Mouse (Mus musculus) hindbrain, embryonic 15.5 days (tissue): ENCODE data around the gene Dchs2. TPM values are rescaled to one million over a fixed set of nuclear protein-coding genes. Genes with fewer than 3 reads are reported as not detected.

Experiments used
- ATAC-seq: fragments of 200-750 bp; cut with Nextera tagmentation; 2 replicates; pipeline ENCODE4 v1.8.0; 2017; ENCODE audit warnings: low read depth, moderate number of reproducible peaks, moderate TSS enrichment; ENCODE audit not compliant: low FRiP score
- H3K27ac ChIP-seq: fragments of 300-500 bp; sonication (generic); replicated peaks from 2 replicates; pipeline ENCODE4 v1.5.1; 2015; ENCODE audit warnings: mild to moderate bottlenecking, inconsistent platforms
- H3K27me3 ChIP-seq: fragments of 300-500 bp; sonication (generic); 2 replicates; pipeline ENCODE4 v1.6.1; 2015; ENCODE audit warnings: control low read depth, inconsistent platforms
- H3K36me3 ChIP-seq: fragments of 300-500 bp; sonication (generic); 2 replicates; pipeline ENCODE4 v1.6.1; 2015; ENCODE audit warnings: control low read depth, inconsistent platforms
- H3K4me1 ChIP-seq: fragments of 300-500 bp; sonication (generic); replicated peaks from 2 replicates; pipeline ENCODE4 v1.6.1; 2015; ENCODE audit warnings: control low read depth, inconsistent platforms
- H3K4me2 ChIP-seq: fragments of 300-500 bp; sonication (generic); 2 replicates; pipeline ENCODE4 v1.6.1; 2015; ENCODE audit warnings: moderate library complexity, mild to moderate bottlenecking, inconsistent platforms
- H3K4me3 ChIP-seq: fragments of 300-500 bp; sonication (generic); 2 replicates; pipeline ENCODE4 v1.5.1; 2015; ENCODE audit warnings: mild to moderate bottlenecking, inconsistent platforms
- H3K9ac ChIP-seq: fragments of 300-500 bp; sonication (generic); 2 replicates; pipeline ENCODE4 v1.6.1; 2015; ENCODE audit warnings: inconsistent platforms
- H3K9me3 ChIP-seq: fragments of 300-500 bp; sonication (generic); 2 replicates; pipeline ENCODE4 v1.6.1; 2016; ENCODE audit warnings: control low read depth, inconsistent platforms
- WGBS: fragments of 180-500 bp; shearing (Covaris S2); methylation state at CpG from one replicate; pipeline ENCODE4 v1.1.7; 2015; 5-methylcytosine and 5-hydroxymethylcytosine counted together
- polyA plus RNA-seq: library from polyadenylated mRNA; unstranded; fragments of >200 nt; fragmentation: Nextera tagmentation; extraction: Ambion mirVana; gene quantifications from 2 replicates; pipeline ENCODE4 v1.2.1, GENCODE M21; 2015

Dchs2 gene
- polyA plus RNA-seq, 1 experiment from 2014 or later, result 0.97 TPM

GRCm38 (mm10) chr3:83270982-83271381, 143.2 kb downstream of the Dchs2 start:
- WGBS, result 65% methylated on average over 9 of the region's 9 CpGs
- H3K4me2 ChIP-seq, result no peak overlapping the region
- H3K9ac ChIP-seq, result no peak overlapping the region
- no peaks in the 10 kb centered on the region for H3K36me3 ChIP-seq
- no peaks in the 10 kb centered on the region for H3K27me3 ChIP-seq
- H3K4me3 ChIP-seq, result no peak overlapping the region
- ATAC-seq, result no peak
- H3K27ac ChIP-seq, result no peak overlapping the region
- no peaks in the 10 kb centered on the region for H3K9me3 ChIP-seq
- peaks cover 7% of the 10 kb centered on the region for H3K4me1 ChIP-seq

- Histone ChIP-seq H3K4me1 (peaks cover 7% of the 10 kb centered on the region), H3K36me3 (no peaks in the 10 kb centered on the region), H3K4me2 (peak overlapping the region; percentile 57), H3K9me3 (no peaks in the 10 kb centered on the region), H3K27me3 (no peaks in the 10 kb centered on the region), H3K27ac (no peak overlapping the region), H3K4me3 (peak overlapping the region; percentile 28), H3K9ac (peak overlapping the region; percentile 23; the same call in 1 of the 2 replicates)
- ATAC-seq, result peak; percentile 84
- WGBS, result 31% methylated on average over 19 of the region's 19 CpGs
Observed at GRCm38 (mm10) chr3:83273555-83274244, 146.0 kb downstream of the Dchs2 start.

- no peak for ATAC-seq
- H3K36me3 ChIP-seq, result no peaks in the 10 kb centered on the region
- no peaks in the 10 kb centered on the region for H3K27me3 ChIP-seq
- no peak overlapping the region for H3K4me2 ChIP-seq
- no peaks in the 10 kb centered on the region for H3K9me3 ChIP-seq
- H3K27ac ChIP-seq, result no peak overlapping the region
- no peak overlapping the region for H3K9ac ChIP-seq
- H3K4me3 ChIP-seq, result no peak overlapping the region
- 79% methylated on average over 5 of the region's 5 CpGs for WGBS
- peaks cover 7% of the 10 kb centered on the region for H3K4me1 ChIP-seq
Observed at GRCm38 (mm10) chr3:83275703-83276102, 148.0 kb downstream of the Dchs2 start.

- H3K27me3 ChIP-seq, result no peaks in the 10 kb centered on the region
- H3K9me3 ChIP-seq, result no peaks in the 10 kb centered on the region
- no peaks in the 10 kb centered on the region for H3K4me1 ChIP-seq
- no peak overlapping the region for H3K9ac ChIP-seq
- 87% methylated on average over 1 of the region's 1 CpGs for WGBS
- ATAC-seq, result no peak
- H3K27ac ChIP-seq, result no peak overlapping the region
- H3K4me3 ChIP-seq, result no peak overlapping the region
- H3K4me2 ChIP-seq, result no peak overlapping the region
- H3K36me3 ChIP-seq, result no peaks in the 10 kb centered on the region
Observed at GRCm38 (mm10) chr3:83283882-83284281, 156.1 kb downstream of the Dchs2 start.

GRCm38 (mm10) chr3:83286975-83287405, 159.2 kb downstream of the Dchs2 start:
- Histone ChIP-seq H3K36me3 (no peaks in the 10 kb centered on the region), H3K4me2 (peak overlapping the region; percentile 82), H3K27ac (peak overlapping the region; percentile 71), H3K4me1 (no peaks in the 10 kb centered on the region), H3K9me3 (no peaks in the 10 kb centered on the region), H3K27me3 (no peaks in the 10 kb centered on the region), H3K9ac (peak overlapping the region; percentile 66), H3K4me3 (peak overlapping the region; percentile 56)
- peak; percentile 94 for ATAC-seq
- 3% methylated on average over 11 of the region's 11 CpGs for WGBS

GRCm38 (mm10) chr3:83288118-83288840, 160.5 kb downstream of the Dchs2 start:
- ATAC-seq, result no peak
- no peak overlapping the region for H3K4me2 ChIP-seq
- H3K9me3 ChIP-seq, result no peaks in the 10 kb centered on the region
- no peak overlapping the region for H3K4me3 ChIP-seq
- H3K36me3 ChIP-seq, result no peaks in the 10 kb centered on the region
- H3K27me3 ChIP-seq, result no peaks in the 10 kb centered on the region
- H3K27ac ChIP-seq, result no peak overlapping the region
- WGBS, result 70% methylated on average over 6 of the region's 6 CpGs
- H3K4me1 ChIP-seq, result no peaks in the 10 kb centered on the region
- no peak overlapping the region for H3K9ac ChIP-seq

GRCm38 (mm10) chr3:83290482-83290881, 162.7 kb downstream of the Dchs2 start:
- no peak for ATAC-seq
- Histone ChIP-seq H3K36me3 (no peaks in the 10 kb centered on the region), H3K4me1 (no peaks in the 10 kb centered on the region), H3K9ac (no peak overlapping the region), H3K4me3 (no peak overlapping the region), H3K27ac (no peak overlapping the region), H3K4me2 (no peak overlapping the region), H3K9me3 (no peaks in the 10 kb centered on the region), H3K27me3 (no peaks in the 10 kb centered on the region)

GRCm38 (mm10) chr3:83290953-83291352, 163.2 kb downstream of the Dchs2 start:
- H3K4me3 ChIP-seq, result no peak overlapping the region
- H3K4me2 ChIP-seq, result no peak overlapping the region
- H3K4me1 ChIP-seq, result no peaks in the 10 kb centered on the region
- H3K27me3 ChIP-seq, result no peaks in the 10 kb centered on the region
- H3K9ac ChIP-seq, result no peak overlapping the region
- no peaks in the 10 kb centered on the region for H3K9me3 ChIP-seq
- ATAC-seq, result no peak
- WGBS, result 84% methylated on average over 1 of the region's 1 CpGs
- H3K36me3 ChIP-seq, result no peaks in the 10 kb centered on the region
- H3K27ac ChIP-seq, result no peak overlapping the region

- Histone ChIP-seq H3K27ac (no peak overlapping the region), H3K9ac (no peak overlapping the region)
- no peak for ATAC-seq
Observed at GRCm38 (mm10) chr3:83299783-83300382, 172.1 kb downstream of the Dchs2 start.

GRCm38 (mm10) chr3:83303876-83304275, 176.1 kb downstream of the Dchs2 start:
- Histone ChIP-seq H3K9me3 (no peaks in the 10 kb centered on the region), H3K4me3 (no peak overlapping the region), H3K36me3 (no peaks in the 10 kb centered on the region), H3K4me1 (no peaks in the 10 kb centered on the region), H3K4me2 (no peak overlapping the region), H3K27me3 (no peaks in the 10 kb centered on the region), H3K9ac (no peak overlapping the region), H3K27ac (no peak overlapping the region)
- WGBS, result 84% methylated on average over 5 of the region's 5 CpGs
- no peak for ATAC-seq

More at GRCm38 (mm10) chr3:83299783-83300382, 172.1 kb downstream of the Dchs2 start:
- no peak overlapping the region for H3K4me2 ChIP-seq
- no peaks in the 10 kb centered on the region for H3K27me3 ChIP-seq
- no peaks in the 10 kb centered on the region for H3K4me1 ChIP-seq
- H3K36me3 ChIP-seq, result no peaks in the 10 kb centered on the region
- H3K4me3 ChIP-seq, result no peak overlapping the region
- WGBS, result 72% methylated on average over 5 of the region's 5 CpGs
- no peaks in the 10 kb centered on the region for H3K9me3 ChIP-seq

GRCm38 (mm10) chr3:83345928-83346327, 218.2 kb downstream of the Dchs2 start:
- no peaks in the 10 kb centered on the region for H3K36me3 ChIP-seq
- WGBS, result 95% methylated on average over 3 of the region's 3 CpGs
- H3K27ac ChIP-seq, result no peak overlapping the region
- H3K27me3 ChIP-seq, result no peaks in the 10 kb centered on the region
- no peak for ATAC-seq
- no peaks in the 10 kb centered on the region for H3K9me3 ChIP-seq
- no peak overlapping the region for H3K4me2 ChIP-seq
- no peak overlapping the region for H3K9ac ChIP-seq
- no peaks in the 10 kb centered on the region for H3K4me1 ChIP-seq
- H3K4me3 ChIP-seq, result no peak overlapping the region

- no peak for ATAC-seq
- H3K27me3 ChIP-seq, result no peaks in the 10 kb centered on the region
- no peaks in the 10 kb centered on the region for H3K36me3 ChIP-seq
- H3K9me3 ChIP-seq, result no peaks in the 10 kb centered on the region
- no peak overlapping the region for H3K4me3 ChIP-seq
- 87% methylated on average over 9 of the region's 9 CpGs for WGBS
- H3K4me1 ChIP-seq, result no peaks in the 10 kb centered on the region
- H3K4me2 ChIP-seq, result no peak overlapping the region
- H3K9ac ChIP-seq, result no peak overlapping the region
- H3K27ac ChIP-seq, result no peak overlapping the region
Observed at GRCm38 (mm10) chr3:83368500-83369068, 240.8 kb downstream of the Dchs2 start.
